Mouse (Mus musculus) urinary bladder, postnatal 36 days (tissue): ENCODE measurements around the gene Dffa.
"Not testable (repeated sequence)": the region's sequence is repeated elsewhere in the genome, so short reads cannot be mapped to it uniquely, and the experiment has no call there.

ENCODE experiments used
- DNase-seq, 2 experiments: peaks; one replicate each; pipeline ENCODE4 v3.0.0; 2022; ENCODE audit warnings: low spot score in 2 of 2, mixed read lengths in 1 of 2

Gene Dffa

DNA sequence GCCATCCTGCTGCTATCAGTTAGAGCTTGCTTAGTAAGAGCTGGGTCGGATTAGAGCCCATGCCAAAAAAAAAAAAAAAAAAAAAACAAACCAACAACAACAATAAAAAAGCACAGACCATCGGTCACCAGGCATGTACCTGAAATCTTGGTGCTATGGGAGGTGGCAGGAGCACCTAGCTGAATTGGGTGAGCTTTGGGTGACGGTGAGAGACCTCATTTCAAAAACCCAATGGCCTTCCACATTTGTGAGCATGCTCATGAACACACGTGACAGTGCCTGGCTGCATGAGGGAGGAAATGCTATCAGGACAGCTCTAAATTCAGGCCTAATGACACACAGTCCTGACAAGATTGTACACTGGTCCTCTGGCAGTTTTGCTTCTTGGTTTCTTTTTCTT is 44.1 kb downstream of the Dffa start:
- no peak for DNase-seq

DNA sequence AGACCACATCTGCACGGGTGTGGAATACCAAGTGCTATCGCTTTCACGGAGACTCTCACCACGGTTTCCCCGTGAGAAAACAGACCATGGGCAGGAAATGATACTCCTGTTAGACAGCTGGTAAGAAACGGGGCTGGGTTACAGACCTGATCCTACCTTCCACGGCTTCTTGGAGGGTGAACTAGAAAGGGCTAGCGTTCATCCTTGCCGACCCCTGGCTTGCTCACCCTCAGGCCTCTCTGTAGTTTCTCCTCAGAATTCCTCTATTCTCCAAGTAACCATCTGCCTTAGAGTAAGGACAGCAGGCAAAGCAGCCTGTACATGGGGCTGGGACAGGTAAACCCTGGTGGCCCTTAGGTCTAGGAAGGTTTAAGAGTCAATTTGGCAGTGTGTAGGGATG is 45.2 kb downstream of the Dffa start:
- DNase-seq, result no peak

DNA sequence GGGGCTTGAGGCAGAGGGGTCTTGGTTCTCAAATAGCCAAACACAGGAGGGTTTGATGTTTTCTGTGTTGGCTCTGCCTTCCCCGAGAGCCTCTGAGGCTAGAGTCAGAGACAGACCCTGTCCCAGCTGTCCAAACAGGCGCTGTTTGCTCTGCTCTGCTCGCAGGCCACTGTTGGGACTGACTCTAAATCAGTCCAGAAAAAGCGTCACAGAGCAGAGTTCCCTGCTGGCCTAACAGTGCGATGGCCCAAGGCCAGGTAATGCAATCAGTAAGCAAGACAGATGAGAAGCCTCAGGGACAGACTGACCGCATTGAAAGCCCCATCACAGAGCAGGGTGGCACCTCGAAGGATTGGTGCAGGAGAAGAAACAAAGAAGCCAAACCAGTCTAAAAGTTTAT is 45.7 kb downstream of the Dffa start:
- peak in 1 of 2 experiments; percentile 46 for DNase-seq

GRCm38 (mm10) chr4:149150256-149150655 is 46.3 kb downstream of the Dffa start:
- DNase-seq, result no peak

DNA sequence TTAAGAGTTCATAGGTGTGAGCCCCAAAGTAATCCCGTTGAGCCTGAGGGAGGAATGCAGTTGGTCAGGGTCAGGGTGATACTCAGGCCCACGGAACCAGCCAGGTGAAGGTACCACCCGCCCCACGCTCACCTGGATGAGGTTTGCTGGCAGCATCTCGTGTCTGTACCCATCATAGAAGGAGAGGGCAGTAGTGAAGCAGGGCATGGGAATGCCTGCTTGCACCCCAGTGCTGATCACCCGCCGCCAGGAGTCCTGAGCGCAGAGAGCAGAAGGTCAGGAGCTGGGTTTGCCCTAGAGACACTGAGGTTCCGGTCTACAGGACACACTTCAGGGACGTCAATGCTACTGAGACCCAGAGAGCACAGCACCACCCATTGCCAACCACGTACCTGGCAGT is 46.8 kb downstream of the Dffa start:
- no peak for DNase-seq

DNA sequence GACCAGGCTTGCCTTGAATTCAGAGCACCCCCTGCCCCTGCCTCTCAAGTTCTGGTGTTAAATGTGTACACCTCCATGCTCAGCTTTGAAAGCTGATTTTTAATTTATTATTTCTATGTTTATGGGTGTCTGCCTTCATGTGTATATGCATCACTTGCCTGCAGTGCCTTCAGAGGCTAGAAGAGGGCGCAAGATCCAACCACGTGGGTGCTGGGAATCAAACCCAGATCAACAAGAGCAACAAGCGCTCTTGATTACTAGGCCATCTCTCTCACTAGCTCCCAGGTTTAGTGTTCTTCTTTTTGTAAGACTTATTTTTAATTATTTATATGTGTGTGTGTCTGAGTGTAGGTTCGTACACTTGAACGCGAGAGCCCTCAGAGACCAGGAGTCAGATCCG is 50.9 kb downstream of the Dffa start:
- no peak for DNase-seq

- DNase-seq, result no peak
Observed at GRCm38 (mm10) chr4:149155711-149156110, 51.8 kb downstream of the Dffa start.

DNA sequence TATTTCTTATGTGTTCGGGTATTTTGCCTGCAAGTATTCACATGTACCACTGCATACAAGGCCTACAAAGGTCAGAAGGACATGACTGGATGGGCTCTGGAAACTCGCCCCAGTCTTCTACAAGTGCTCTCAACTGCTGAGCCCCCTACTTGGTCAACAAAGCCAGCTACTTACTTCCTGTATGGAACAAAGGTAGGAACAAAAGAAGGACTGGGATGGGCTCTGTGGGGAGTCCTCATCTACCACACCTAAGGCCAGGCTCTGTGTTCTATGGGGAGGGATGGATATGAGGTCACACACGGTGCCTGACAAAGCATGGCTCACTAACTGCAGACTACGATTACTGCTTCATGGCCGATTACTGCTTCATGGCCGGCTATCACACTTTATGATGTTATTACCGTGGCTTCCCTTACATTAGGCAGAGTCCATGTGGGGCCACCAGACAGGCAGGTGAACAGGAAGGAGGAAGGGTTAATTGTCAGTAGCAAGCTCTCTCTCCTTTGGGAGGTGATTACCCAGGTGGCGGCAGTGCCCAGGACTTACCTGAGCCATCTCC is 53.5 kb downstream of the Dffa start:
- DNase-seq, result no peak

- no peak for DNase-seq
Observed at GRCm38 (mm10) chr4:149159203-149159602, 55.3 kb downstream of the Dffa start.

DNA sequence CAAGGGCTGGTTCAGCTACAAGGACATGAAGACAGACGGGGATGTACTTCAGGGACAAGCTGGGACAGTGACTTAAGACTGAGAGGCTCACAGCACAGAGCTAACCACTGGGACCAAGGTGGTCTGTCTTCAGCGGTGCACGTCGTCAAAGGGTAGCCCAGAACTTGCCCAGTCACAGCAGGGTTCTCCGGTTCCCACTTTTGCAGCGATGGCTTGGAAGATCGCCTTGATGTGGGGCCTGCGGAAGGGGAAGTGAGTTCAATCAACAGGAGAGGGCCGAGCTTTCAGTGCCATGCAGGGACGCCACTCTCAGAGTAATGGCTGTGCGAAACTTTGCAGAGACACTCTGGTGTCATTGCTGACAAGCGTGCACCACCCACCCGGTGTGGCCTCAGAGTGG is 55.9 kb downstream of the Dffa start:
- no peak for DNase-seq

- peak in 1 of 2 experiments; percentile 40 for DNase-seq
Observed at GRCm38 (mm10) chr4:149161166-149161565, 57.2 kb downstream of the Dffa start.

DNA sequence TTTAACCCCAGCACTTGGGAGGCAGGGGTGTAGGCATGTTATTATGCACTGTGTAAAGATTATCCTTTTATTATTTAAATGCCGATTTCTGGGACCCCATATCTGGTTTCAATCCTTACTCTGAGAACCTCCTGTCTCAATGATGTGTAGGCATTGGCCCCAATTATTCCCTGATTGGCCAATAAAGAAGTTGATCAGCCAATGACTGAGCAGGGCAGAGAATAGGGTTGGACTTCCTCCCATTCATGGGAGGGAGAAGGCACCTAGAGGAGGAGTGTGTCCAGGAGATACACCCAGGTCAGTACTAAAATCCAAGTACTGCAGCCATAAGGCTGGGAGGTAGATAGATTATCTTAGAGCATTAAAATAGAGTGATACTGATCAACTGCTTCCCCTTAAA is 59.2 kb downstream of the Dffa start:
- no peak for DNase-seq

GRCm38 (mm10) chr4:149164150-149164549 is 60.2 kb downstream of the Dffa start:
- no peak for DNase-seq

DNA sequence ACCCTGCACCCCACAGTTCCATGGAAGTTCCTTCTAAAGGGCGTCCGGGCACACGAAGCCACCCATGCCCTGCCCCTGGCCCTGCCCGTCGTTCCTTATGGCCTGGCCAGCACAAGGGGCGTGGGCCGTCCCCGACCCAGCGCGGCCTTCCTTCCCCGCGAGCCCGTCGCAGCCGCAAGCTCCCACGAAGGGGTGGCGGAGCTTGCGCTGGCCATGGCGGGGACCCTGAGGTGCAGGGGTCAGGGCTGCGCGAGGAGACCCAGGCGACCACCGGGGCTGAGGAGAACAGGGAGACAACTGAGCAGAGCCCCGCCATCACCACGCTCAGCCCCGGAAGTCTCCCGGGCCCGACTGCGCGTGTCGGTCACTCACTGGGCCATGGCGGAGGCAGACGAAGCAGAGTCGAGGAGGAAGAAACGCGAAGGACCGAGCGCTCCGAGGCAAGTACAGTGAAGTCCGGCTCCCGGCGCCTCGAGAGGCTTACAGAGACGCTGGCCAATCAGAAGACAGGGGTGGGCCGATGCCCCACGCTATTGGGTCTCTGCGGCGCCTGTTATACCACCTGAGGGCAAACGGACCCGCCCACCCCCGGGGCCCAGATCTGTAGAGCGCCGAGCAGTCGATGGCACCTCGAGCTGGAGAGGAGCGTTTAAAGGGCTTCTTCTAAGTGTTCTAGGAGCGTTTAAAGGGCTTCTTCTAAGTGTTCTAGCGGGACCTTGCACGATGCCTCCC is 62.4 kb downstream of the Dffa start, which contains the start of gene Pgd:
Pgd (minus strand) TSS at position 557 of the 732 bp plus-strand sequence.
- peak; percentile 94 to 97 for DNase-seq

DNA sequence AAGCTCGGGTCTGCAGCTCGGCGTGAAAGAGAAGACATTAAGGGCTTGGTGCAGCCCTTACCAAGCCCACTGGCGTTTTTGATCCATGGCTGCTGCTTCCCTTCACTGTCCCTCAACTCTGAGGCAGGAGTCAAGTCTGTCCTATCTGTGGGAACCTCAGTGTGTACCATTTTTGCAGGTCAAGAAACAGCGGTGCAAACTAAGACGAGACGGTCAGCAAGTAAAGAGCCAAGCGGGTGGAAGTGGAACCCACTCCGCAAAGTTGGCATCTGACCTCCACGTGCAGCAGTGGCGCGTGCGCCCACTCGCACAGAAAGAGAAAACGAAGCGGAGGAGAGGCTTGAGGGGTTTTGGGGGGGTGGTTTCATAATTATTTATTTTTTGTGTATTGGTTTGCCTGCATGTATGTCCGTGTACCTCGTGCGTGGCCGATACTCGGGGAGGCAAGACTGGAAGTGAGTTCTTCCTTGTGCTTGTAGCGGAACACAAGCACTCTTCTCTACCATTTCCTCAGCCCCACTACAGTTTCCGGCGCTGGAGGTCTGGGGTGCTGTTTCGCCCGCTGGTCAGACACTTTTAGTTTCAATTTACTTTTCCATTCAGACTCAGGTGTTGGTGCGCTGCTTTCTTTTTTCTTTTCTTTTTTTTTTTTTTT is 63.1 kb downstream of the Dffa start:
- DNase-seq, result peak in 1 of 2 experiments; percentile 46

- DNase-seq, result no peak
Observed at GRCm38 (mm10) chr4:149168016-149168415, 64.1 kb downstream of the Dffa start.

DNA sequence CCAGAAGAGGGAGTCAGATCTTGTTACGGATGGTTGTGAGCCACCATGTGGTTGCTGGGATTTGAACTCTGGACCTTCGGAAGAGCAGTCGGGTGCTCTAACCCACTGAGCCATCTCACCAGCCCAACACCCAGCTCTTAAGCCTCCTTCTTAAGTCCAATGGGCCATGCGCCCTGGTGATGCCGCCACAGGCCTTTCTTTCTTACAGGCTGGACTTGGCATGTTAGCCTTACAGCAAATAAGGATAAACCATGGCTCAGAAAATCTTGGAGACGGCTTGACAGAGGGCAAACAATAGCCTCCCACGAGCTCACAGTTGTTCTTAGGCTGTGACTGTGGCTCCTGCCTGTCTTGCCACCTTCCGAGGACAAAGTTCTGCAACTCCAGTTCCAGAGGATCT is 66.0 kb downstream of the Dffa start:
- DNase-seq, result not testable (repeated sequence)
